Mouse (Mus musculus): Measurements from ENCODE around the gene Cdipt.

Gene Cdipt

DNA sequence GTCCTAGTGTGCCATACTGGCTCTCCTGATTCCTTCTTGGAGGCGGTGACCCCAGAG, at the start of gene Cdipt:
Gene Cdipt (plus strand): TSS at position 22 of the 57 bp plus-strand sequence.
- no peak for DNase-seq (ENCODE audit: low spot score in 2 of 2)

DNA sequence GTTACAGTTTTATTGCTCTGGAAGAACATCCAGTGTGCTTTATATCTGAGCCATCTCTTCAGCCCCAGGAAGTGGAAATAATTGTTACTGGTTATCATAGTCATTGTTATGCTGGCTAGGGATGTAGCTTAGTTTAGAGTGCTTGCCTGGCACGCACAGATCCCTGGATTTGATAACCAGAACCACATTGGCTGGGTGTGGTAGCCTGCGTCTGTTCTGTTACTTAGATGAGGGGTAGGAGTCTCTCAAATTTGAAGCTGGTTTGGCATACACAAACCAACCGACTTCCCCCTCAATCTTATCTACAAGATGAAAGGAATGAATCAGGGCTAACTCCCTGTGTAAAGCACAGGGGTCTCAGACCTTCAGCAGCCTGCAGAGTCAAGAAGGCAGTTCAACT, 49.4 kb upstream of the Cdipt start:
- DNase-seq (ENCODE audit: low spot score in 2 of 2): no peak

DNA sequence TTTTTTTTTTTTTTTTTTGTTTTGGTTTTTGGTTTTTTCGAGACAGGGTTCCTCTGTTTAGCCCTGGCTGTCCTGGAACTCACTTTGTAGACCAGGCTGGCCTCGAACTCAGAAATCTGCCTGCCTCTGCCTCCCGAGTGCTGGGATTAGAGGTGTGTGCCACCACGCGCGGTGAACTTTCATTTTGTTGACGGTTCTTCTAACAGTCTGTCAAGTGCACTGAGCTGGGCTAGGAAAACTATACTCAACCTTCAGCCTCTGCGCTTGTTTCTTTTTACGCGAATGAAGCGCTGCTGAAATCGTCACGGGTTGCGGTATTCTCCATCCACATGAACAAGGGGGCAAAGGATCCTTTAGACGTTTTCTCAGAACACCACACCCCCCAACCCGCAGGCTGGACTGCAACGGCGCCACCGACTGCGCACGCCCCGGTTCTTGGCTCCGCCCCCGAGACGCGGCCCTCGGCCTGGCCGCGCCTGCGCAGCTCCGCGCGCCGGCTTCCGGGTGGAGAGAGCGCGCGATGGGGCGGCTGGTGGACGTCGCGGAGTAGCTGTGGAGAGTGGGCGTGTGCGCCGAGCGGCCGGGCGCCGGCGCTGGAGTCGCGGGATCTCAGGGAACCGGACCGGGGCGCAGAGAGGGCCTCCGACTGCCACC, 47.2 kb upstream of the Cdipt start, which contains the start of gene Kctd13:
Gene Kctd13 (plus strand): TSS at position 496 of the 654 bp plus-strand sequence.
- DNase-seq (ENCODE audit: low spot score in 2 of 2): peak; percentile 93 to 94

DNA sequence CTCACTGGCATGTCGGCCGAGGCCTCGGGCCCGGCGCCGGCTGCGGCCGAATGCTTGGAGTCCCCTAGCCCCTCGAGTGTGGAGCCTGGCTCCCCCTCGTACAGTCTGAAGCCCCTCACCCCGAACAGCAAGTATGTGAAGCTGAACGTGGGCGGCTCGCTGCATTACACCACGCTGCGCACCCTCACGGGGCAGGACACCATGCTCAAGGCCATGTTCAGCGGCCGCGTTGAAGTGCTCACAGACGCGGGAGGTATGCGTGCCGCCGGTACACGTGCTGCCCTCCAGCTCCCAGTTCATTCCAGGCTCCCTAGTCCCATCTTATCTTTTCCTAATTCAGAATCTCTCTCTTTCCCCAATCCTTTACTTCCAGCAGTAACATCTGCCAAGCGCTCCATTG, 46.7 kb upstream of the Cdipt start:
- peak in 1 of 2 experiments; percentile 56 for DNase-seq (ENCODE audit: low spot score in 2 of 2)

DNA sequence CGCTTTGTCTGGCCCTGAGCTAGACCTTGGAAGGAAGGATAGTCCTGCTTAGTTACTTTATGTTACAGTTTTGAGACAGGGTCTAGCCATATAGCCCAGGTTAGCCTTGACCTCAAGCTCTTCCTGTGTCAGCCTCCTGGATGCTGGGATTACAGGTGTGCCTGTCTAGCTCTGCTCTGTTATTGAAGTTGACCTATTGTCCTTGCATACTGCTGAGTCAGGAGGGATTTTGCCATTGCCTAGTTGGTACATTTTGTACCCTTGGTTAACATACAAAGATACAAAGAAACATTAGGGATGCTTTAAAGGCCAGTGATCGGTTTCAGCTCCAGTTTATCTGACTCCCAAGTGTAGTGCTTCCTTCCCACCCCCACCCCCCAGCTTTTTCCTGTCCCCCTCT, 43.1 kb upstream of the Cdipt start:
- DNase-seq (ENCODE audit: low spot score in 2 of 2): no peak

DNA sequence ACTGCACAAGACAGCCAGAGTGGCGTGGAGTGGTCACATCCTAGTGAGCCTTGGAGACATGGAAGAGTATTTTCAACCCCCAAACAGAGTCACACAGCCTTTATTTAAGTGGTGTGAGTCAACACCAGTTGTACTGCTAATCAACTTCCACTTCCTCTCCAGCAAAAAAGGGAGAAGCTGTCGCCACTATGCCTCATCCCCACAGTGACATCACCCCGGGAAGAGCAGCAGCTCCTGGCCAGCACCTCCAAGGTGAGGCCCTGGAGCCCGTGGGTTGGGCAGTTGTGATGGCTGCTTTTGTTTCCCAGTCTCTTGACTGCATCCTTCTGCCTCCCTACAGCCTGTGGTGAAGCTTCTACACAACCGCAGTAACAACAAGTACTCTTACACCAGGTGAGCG, 34.5 kb upstream of the Cdipt start:
- no peak for DNase-seq (ENCODE audit: low spot score in 2 of 2)

DNA sequence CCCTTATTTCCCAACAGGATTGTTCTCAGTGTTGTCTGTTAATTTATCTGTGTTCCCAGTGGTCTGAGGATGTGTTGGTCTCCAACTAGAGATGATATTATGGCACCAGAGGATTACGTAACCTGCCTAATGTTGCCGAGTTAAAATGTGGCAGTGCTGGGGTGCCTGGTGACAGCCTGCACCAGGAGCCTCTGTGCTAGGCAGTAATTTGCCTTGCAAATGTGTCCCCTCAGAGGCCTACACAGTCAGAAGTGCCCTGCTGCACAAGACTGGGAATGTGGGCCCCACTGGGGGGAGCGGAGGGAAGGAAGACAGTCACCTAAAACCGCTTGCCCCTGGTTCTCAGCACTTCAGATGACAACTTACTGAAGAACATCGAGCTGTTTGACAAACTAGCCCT, 33.9 kb upstream of the Cdipt start:
- no peak for DNase-seq (ENCODE audit: low spot score in 2 of 2)

DNA sequence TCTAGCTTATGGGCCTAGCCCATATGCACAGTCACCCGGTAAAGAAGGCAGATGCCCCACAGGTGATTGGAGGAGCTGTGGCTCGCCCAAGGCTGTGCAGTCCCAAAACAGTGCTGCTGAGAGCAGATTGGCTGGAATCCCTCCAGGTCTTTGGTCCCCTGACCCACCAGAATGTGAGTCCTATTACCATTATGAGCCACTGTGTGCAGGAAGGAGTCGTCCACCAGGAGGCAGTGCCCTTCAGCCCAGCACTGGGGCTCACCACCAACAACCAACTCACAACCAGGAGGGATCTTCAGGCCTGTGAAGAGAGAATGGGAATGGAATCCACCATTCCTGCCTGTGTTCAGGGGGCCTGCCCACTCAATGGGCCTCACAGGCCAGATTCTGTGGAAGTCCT, 29.2 kb upstream of the Cdipt start:
- DNase-seq (ENCODE audit: low spot score in 2 of 2): no peak

DNA sequence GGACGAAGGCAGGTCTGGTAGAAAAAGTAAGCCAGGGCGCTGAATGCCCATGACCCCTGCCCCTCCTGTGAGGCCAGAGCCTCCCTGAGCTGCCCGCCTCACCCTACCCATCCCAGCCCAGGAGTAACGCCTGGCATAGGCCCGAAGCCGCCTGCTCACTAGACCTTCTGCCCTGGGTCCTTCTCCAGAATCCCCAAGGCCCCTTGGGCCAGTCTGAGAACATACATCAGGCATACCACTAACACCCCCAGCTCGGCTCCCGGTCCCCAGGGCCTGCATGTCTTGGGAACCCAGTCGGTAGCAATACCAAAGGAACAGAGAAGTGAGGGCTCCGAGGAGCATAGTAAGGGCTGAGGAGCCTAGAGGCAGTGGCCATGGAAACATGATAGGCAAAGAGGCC, 27.1 kb upstream of the Cdipt start:
- no peak for DNase-seq (ENCODE audit: low spot score in 2 of 2)

DNA sequence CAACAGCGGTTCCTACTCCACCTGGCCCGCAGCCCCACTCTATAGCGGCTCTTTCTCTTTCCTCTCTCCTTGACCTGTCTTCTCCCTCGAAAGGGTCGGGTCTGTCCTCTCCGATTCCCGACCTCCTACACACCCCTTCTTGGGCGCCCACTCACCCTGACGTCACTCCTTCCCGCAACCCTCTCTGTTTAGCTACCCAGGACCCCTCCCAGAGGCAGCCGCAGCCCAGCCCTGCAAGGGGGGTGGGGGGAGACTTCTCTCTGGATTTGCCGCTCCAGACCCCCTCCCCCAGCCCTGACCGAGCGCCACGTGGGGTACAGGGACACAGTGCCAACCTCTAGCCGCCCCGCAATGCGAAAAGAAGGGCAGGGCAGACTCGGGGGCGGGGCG, 26.3 kb upstream of the Cdipt start, which contains the start of gene Asphd1:
Gene Asphd1 (minus strand): TSS at position 180 of the 390 bp plus-strand sequence.
- DNase-seq (ENCODE audit: low spot score in 2 of 2): peak; percentile 89 to 93

DNA sequence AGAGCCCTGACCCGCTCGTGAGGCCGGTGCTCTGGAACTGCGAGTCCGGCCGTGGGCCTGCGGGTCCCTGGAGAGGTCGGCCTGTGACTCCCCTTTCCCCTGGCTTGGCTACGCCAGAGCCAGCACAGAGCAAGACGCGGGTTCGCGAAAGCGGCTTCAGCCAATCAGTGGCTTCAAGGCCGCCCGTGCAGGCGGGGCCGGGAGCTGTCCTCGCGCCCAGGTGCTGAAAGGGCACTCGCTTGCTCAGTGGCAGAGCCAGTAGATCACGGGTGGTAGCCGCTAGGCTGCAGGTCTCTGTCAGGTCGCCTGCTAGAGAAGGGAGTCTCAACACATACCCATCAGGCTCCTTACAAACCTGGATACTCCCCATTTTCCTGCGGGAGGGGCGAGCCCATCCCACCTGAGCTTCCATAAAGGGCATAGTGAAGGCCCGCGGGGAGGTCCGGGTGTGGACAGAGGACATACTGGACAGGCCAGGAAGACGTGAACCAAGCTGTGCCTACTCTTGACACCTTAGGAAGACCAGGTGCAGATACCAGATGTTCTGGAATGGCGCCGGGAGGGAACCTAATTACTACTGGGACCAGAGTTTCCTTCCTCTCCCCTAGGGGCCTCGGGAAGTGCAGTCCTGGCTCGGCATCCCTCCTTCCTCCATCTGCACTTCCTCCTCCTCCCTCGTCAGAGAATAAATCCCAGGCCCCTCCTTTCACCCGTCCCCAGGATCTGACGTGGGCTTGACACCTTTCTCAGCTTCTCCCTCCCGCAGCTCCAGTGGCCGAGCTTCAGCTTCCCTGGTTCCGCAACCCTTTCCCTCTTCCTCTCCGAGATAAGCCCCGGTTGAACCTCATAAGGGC, 25.7 kb upstream of the Cdipt start, which contains the start of gene Sez6l2:
Gene Sez6l2 (plus strand): TSS at position 771 of the 854 bp plus-strand sequence.
- peak; percentile 90 to 92 for DNase-seq (ENCODE audit: low spot score in 2 of 2)

DNA sequence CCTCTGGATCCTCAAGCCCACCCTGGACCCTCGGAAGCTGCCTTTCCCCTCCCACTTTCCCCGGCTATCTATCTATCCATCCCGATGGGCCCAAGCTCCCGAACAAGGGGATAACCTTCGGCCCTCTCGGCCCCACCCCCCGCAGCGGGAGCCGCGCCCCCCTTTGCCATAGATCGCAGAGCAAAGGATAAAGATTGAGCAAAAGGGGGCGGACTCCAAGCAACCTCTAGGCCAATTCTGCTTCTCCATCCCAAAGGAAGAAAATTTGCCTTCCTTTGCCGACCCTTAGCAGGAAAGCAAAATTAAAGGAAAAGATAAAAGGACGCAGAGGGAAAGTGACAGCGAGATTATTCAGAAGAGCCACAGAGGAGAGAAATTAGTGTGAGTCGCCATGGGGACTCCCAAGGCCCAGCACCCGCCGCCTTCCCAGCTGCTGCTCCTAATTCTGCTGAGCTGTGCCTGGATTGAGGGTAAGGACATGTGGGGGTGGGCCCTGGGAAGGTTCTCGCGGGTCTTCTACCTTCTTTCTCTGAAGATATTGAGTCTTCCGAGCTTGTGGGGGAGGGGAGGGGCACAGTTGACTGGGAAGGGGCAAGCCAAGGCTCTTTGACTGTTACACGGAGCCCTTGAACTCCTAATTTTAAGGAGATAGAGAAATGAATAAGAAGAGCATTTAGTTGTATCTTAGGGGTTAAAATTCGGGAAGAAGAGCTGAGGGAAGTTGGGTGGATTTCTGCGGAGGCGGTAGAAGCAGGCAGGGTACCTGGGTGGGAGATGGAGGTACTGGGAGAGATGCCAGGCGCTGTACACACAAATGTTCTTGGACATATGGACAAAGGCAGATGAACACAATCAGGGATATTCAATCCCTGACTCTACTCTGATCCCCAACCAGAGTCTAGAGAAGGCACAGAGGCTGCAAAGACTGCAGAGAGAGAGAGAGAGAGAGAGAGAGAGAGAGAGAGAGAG, 24.8 kb upstream of the Cdipt start:
- DNase-seq (ENCODE audit: low spot score in 2 of 2): peak; percentile 59 to 65

DNA sequence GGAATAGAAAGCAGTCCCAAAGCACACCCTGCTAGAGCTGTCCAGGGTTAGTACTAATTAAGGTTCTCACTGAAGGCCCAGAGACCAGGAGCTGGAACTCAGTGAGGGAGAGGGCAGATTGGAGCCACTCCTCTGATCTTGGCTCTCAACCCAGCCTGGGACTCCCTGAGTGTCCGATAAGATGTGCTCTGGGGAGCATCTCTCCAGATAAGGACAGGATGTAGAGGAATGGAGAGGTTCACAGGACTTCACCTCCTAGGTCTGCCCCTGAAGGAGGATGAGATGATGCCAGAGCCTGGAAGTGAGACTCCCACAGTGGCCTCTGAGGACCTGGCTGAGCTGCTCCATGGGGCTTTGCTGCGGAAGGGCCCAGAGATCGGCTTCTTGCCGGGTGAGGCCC, 24.0 kb upstream of the Cdipt start:
- DNase-seq (ENCODE audit: low spot score in 2 of 2): no peak

DNA sequence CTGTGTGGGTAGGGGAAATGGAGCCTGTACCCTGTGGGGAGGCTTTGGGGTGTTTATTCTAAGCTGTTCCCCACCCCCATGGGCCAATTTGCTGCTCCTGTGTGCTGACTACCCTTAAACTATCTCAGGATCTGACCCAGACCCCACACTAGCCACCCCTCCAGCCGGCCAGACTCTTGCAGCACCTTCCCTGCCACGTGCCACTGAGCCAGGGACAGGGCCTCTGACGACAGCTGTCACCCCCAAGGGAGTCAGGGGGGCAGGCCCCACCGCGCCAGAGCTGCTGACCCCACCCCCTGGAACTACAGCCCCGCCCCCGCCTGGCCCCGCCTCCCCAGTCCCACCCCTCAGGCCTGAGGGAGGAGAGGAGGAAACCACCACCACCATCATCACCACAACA, 23.1 kb upstream of the Cdipt start:
- DNase-seq (ENCODE audit: low spot score in 2 of 2): no peak

DNA sequence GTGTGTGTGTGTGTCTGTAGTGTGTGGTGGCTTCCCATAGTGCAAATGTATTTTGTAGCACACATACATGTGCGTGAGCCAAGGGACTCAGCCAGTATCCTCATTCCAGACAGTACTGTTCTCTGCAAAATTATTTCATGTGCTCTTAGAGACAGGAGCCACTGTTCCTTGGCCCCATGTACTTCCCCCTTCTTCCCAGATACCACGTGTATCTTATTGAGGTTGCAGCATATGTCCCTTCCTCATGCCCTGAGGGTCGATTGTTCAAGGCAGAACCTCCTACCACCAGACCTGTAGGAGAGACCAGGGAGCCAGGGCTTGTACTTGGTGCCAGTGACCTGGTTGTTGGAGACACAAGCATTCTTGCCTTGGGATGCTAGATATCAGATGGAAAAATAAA, 20.6 kb upstream of the Cdipt start:
- DNase-seq (ENCODE audit: low spot score in 2 of 2): no peak

DNA sequence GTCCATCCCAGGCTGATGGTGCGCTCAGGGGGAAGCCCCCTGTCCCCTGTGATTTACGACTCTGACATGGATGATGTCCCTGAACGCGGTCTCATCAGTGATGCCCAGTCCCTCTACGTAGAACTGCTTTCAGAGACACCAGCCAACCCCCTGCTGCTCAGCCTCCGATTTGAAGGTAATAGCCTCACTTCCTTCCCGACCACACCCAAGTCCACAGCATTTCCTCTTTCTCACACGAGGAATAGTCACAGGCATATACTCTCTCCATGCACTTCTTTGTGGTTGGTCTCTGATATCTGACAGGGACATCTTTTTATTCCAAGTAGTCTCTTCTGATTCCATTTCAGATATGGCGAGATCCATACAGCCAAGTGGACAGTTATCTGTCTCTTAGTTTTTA, 15.9 kb upstream of the Cdipt start:
- DNase-seq (ENCODE audit: low spot score in 2 of 2): no peak

DNA sequence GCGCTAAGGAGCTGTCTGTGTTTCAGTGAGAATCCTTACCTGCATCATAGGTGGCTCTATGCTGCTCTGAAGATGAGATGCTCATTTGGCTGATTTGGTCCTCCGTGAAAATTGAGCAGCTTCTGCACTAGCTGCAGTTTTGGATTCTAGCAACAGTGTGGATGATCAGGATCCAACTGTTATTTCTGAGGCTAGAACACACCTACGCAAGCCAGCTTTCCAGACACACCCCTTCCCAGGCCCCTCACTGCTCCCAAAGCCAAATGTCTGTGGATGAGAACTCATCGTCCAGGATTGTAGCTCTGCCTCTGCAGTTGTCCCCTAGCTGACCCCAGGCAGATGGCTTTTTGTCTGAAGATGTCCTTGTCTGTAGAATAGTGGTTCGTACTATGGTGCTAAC, 14.6 kb upstream of the Cdipt start:
- no peak for DNase-seq (ENCODE audit: low spot score in 2 of 2)

DNA sequence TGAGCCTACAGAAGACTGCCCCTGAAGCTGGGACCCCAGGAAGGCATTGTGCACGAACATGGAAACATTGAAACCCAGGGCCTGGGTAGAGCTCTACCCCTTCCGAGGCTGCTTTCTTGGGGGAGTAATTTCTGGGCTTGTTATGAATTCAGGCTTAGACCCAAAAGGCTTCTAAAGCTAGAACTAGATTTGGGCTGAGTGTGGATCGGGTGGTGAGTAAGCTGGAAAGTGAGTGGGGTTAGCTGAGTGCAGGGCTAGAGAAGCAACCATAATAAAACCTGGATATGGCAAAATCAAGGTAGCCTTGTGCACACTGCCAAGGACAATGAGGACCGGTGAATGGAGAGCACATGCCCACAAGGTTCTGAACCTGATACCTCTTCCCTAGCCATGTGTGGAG, 13.7 kb upstream of the Cdipt start:
- no peak for DNase-seq (ENCODE audit: low spot score in 2 of 2)

DNA sequence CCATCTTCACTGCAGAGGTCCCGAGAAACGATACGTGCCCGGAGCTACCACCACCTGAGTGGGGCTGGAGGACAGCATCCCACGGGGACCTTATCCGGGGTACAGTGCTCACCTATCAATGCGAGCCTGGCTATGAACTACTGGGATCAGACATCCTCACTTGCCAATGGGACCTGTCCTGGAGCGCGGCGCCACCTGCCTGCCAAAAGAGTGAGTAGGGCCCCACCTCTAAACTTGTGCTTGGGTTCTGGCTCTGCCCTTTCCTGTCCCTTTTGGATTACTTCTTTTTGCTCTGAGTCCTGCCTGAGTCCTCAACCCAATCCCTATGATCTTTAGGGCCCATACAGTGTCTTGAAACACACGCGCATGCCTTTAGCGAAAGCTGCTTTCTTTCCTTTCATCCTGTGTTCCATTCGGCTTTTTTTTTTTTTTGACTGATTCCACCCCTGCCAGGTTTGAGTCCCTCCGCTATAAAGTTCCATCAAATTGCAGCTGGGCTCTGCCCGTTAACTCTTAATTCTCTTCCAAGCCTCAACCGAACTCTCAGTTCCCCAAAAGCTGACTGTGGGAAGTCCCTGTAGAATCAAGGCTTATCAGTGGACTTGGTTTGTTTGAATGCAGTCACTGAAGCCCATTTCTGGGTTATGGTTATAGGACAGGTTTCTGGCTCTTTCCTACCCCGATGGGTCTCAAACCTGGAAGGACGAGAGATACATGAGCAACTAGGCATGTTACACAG, 12.0 kb upstream of the Cdipt start:
- no peak for DNase-seq (ENCODE audit: low spot score in 2 of 2)

DNA sequence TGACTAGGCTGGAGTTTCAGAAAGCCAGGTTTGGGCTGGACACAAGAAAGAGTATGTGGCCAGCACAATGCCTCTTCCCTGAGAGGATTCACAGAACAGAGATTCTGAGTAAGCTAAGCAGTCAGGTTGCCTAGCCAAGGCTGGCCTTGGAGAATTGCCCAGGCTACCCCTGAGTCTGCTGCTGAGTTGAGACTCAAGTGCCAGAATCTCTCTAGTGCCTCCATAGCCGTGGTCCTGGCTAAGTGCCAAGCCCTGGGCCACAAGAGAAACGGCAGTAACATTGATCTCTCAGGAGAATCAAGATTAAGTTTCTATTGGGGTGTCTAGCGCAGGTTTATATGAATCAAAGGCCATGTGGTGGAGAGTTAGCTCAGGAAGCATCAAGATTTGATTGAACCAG, 10.1 kb upstream of the Cdipt start:
- no peak for DNase-seq (ENCODE audit: low spot score in 2 of 2)

DNA sequence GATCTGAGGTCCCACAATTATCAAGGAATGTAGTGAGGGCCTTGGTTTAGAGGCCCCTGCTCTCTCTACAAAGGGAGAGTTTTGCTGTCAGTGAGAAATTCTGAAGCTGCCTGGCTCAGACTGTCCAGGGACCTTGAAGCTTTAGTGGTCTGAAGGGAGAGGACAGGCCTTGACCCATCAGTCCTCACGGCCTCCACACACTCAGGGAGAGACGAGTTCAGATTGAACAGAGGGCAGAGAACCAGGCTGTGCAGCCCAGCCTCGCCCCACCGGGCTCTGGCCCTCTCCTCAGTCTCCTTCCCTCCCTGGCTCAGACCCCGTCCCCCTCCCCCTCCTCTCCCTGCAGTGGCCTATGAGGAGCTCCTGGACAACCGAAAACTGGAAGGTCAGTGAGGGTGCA, 8.4 kb upstream of the Cdipt start:
- no peak for DNase-seq (ENCODE audit: low spot score in 2 of 2)

DNA sequence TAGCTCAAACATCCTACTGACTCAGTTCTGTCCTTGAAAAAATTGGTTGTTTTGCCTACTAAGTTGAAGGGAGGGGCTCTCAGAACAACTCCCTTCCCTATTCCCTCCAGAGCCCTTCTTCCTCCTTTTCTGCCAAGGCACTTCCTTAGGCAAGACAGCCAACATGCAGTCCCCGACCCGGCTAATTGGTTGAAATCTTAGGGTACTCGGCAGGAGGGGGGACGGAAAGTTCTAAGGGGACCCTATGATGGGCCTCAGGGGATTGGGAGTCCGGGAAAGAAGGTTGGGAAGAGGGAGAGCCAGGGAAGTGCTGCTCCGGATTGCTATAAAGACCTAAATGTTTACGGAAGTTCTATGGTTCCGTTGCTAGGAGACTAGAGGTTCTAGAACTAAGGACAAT, 221 bp upstream of the Cdipt start:
- no peak for DNase-seq (ENCODE audit: low spot score in 2 of 2)
